Mouse (Mus musculus): ENCODE measurements around the gene Otud3. TPM values are rescaled to one million over a fixed set of nuclear protein-coding genes. Genes with fewer than 3 reads are reported as not detected.
"Not testable (repeated sequence)": the region's sequence is repeated elsewhere in the genome, so short reads cannot be mapped to it uniquely, and the experiment has no call there.

Gene Otud3
- under 1 TPM in 2 of 3 experiments, not detected in 1; 0.29 to 0.54 TPM for polyA plus RNA-seq (2017; shearing (Covaris generic))

- peak; percentile 99 for ATAC-seq
Observed at GRCm38 (mm10) chr4:138913797-138914196, at the start of gene Otud3. TSS of gene Otud3 (minus strand) at chr4:138913945.

DNA sequence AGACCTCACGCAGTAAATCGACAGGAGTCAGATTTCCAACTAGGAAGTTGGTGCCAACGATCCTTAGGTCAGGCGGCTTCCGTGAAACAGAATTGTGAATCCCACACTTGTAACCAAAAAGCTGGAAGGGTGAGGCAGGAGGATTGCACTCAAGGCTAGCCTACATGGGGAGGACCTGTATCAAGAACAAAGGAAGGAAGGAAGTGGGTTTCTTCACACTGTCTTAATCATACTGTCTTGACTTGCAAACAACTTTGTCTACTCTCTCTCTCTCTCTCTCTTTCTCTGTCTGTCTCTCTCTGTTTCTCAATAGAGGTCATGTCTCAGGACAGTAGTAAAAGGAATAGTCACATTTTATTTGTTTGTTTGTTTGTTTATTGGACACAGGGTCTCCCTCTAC is 49.0 kb upstream of the Otud3 start:
- peak; percentile 65 for ATAC-seq

GRCm38 (mm10) chr4:138959926-138960325 is 46.2 kb upstream of the Otud3 start:
- no peak for ATAC-seq

DNA sequence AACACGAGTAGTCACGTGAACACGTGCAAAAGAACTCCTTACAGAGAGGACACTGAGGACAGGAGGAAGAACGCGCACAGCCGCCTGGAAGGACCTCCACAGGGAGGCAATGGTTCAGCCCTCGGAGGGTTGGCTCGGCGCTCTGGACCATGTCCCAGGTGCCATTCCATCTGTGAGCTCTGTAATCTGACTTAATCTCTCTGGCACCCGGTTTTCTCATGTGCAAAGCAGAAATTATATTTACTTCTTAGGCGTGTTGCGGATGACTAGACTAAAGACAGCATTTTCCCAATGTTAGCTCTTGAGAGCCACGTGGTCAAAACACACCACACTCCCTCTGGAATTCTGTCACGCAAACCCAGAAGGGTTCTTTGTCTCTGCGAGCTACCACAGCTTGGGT is 45.4 kb upstream of the Otud3 start:
- no peak for ATAC-seq

- ATAC-seq = no peak
Observed at GRCm38 (mm10) chr4:138958612-138959011, 44.9 kb upstream of the Otud3 start.

DNA sequence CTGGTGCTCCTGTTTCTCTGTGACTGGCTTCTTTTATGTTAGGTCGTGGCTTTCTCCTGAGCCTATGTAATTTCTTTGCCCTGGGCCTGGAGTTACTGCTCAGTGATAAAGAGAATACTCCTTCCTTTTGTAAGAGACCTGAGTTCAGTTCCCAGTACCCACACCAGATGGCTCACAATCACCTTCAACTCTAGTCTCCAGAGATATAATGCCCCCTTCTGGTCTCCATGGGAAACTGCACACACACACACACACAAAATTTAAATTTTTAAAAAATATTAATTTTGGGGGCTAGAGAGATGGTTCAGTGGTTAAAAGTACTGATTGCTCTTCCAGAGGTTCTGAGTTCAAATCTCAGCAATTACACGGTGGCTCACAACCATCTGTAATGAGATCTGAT is 34.5 kb upstream of the Otud3 start:
- ATAC-seq = no peak

DNA sequence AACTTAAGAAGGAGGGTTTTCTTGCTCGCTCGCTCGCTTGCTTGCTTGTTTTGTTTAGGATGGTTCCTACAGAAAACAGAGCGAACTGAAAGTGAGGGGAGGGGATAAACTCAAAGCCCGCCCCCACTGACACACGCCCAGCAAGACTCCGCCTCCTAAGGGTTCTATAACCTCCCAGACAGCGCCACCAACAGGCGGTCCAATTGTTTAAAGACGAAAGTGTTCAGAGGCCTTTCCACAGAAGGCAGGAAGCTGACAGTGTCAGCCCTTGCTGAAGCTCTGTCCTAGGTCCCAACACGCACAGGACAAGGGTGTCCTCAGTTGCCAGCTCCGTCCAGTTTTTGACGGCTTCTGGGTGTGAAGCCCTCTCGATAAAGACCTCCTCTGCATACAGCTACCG is 30.0 kb upstream of the Otud3 start:
- peak; percentile 99 for ATAC-seq

DNA sequence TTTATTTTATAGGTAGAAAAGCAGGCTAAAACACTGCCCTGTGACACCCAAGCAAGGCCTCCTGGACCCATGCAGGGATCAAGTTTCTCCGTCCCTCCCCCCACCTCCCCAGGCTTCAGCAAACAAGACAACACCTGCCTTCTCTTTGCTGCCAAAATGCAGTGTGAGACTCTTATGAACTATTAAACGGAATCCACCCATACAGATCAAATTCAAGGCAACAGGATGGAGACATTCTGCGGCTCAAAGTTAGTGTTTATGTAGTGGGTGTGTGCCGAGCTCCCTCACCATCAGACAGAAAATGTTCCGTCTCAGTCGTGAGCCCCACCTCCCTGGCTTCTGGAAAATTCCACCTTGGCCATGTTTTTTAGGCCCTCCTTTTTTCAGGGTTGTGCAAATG is 28.2 kb upstream of the Otud3 start:
- no peak for ATAC-seq

GRCm38 (mm10) chr4:138941401-138941800 is 27.7 kb upstream of the Otud3 start:
- ATAC-seq = no peak

DNA sequence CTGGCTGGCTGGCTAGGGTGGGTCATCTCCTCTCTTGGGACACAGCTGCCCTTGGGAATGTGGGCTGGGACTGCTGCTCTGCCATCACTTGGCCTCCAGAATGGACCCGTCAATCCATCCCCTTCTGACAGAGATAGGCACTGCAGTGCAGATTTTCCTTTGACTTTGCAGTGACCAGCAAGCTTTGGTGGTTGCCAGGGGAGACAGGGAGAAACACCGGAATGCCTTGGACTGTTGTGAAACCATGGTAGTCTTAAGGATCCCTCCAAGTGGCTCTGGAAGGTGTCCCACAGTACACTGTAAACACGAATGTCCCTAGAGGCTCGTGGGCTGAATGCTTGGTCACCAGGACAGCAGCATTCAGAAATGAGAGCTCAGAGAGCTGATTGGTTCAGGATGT is 25.7 kb upstream of the Otud3 start:
- no peak for ATAC-seq

GRCm38 (mm10) chr4:138938495-138939269 is 24.9 kb upstream of the Otud3 start:
- no peak for ATAC-seq

DNA sequence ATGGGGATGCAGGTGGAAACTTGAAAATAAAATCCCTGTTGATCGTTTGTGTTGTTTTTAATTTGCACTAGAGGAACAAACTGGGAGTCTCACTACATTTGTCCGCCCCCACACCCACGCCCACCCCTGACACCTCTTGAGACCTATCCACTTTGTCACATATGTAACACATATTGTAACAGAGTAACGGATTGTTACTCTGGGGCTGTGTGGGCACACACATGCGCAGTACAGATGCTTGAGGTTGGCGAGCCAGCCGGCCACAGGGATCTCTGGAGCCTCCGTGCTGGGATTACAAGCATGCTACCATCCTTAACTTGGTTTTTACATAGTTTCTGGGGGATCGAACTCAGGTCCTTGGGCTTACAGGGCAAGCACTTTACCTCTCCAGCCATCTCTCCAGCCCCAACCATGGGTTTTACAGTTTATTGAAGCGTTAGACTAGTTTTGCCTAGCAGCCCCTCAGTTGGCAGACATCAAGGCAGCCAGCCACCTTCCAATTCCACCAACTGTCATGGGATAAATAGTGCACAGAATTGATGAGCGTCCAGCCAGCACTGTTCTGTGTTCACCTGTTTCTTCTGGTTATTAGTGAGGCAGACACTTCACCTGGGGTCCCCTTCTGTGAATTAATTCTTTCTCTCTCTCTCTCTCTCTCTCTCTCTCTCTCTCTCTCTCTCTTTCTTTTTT is 20.9 kb upstream of the Otud3 start:
- ATAC-seq = no peak

DNA sequence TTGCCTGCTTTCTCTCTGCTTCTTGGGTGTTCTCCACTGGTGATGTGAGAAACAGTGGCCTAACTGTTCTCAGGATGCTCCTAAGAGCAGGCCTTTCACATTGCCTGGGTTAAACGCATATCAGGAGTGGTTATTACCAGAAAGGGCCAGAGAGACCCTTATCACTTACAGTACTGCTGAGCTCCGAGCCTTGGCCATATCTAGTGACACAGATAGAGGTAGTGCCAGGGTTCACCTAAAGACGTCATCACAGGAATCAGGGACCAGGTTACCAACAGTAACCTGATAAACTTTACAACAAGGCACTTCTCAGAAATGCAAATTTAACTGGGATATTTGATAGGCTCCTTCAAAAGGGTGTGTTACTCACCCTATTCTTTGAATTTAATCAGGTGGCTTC is 20.1 kb upstream of the Otud3 start:
- ATAC-seq = no peak

DNA sequence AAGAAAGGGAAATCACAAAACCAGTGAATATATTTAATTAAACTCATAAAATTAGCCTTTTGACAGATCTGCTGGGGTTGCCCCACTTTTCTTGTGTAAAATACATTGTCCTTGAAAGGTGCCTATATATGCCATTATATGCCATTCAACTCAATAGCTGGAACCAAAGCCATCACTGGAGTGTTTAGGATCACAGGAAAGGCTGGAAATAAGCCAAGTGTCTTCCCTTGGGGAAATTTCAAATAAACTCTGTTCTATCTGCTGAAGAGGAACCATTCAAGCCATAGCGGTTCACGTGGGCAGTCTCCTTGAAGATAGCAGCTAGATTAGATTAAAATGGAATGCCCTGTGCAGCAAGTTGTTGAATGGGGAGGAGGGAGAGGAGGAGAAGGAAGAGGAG is 11.8 kb upstream of the Otud3 start:
- no peak for ATAC-seq

GRCm38 (mm10) chr4:138922131-138922459 is 8.3 kb upstream of the Otud3 start:
- ATAC-seq = peak; percentile 96

- no peak for ATAC-seq
Observed at GRCm38 (mm10) chr4:138921254-138922130, 7.7 kb upstream of the Otud3 start.

DNA sequence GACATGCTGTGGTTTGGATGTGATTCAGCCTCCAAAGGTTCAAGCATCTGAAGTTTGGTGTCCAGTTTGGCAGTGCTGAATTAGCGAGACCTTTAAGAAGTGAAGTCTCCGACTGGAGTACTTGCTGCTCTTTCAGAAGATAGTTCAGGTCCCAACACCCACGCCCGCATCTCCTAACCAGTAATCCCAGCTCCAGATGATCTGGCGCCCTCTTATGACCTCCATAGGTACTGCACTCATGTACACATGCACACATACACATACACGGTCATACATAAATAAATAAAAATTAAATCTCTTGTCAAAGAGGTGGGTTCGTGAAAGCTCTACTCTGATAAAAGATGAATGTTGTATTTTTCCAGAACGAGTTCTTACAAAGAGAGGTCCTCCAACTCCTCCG is 3.5 kb upstream of the Otud3 start:
- no peak for ATAC-seq

- peak; percentile 30 for ATAC-seq
Observed at GRCm38 (mm10) chr4:138913141-138913787, 481 bp downstream of the Otud3 start.

DNA sequence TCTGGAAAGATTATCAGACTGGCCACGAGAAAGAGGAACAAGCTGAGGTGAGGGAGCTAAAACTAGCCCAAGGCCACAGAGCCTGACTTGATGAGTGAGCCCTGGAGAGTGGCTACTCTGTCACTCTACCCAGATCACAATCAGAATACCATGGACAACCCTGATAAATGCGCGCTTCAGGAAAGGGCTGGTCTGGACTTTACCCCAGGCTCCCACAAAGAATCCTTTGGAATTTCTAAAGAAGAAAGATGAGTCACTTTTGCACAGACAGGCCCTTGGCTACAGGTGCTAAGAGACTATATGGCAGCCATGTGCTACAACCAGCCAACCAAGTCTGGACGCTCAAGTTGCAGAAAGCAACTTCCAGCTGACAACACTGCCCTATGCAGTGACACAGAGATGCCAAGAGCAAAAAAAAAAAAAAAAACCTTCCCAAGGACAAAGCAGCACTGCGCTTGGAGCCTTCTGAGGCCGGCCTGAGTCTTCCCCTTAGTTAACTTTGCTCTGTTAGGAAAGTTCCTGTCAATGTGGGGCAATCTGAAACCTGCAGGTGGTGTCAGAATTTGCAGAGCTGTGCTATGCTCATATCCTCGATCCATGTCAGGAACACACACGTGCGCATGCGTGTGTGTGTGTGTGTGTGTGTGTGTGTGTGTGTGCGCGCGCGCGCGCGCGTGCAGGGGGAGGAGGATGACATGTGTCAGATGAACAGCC is 8.0 kb downstream of the Otud3 start:
- ATAC-seq = no peak

- ATAC-seq = no peak
Observed at GRCm38 (mm10) chr4:138899361-138899760, 14.4 kb downstream of the Otud3 start.

DNA sequence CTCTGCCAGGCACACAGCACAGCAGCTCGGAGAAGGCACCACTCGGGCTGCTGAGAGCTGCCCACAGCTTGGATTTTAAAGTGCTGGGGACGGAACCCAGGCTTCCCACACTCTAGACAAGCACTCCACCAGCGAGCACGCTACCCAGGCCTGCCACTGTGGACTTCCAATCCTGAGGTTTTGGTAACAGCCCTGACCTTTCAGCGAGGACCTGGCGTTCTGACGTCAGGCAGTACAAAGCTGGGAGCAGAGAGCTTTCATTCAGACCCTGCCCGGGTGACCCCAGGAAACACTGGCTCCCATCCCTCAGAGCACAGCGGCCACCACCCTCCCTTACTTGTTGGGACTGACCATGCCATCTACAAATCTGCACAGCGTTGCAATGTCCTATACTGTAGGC is 20.0 kb downstream of the Otud3 start:
- ATAC-seq = not testable (repeated sequence)

GRCm38 (mm10) chr4:138892655-138893054 is 21.1 kb downstream of the Otud3 start:
- ATAC-seq = no peak
